Mouse (Mus musculus) liver, postnatal 0 days (tissue): Measurements from ENCODE around the gene Gfpt2. TPM values are rescaled to one million over a fixed set of nuclear protein-coding genes. Genes with fewer than 3 reads are reported as not detected.

Experiments used
- ATAC-seq: fragments of 200-750 bp; cut with Nextera tagmentation; 2 replicates; pipeline ENCODE4 v1.8.0; 2017; ENCODE audit warnings: mild to moderate bottlenecking, moderate library complexity
- DNase-seq: peaks from one replicate; pipeline ENCODE4 v3.0.0-alpha.2; 2016
- H3K27ac ChIP-seq: fragments of 300-500 bp; sonication (generic); 2 replicates; pipeline ENCODE4 v1.5.1; 2014; ENCODE audit warnings: antibody characterized with exemption, moderate library complexity, mild to moderate bottlenecking, low read depth
- H3K27me3 ChIP-seq: fragments of 300-500 bp; sonication (generic); 2 replicates; pipeline ENCODE4 v1.6.1; 2014; ENCODE audit warnings: low read length, control low read depth, mixed read lengths; ENCODE audit not compliant: insufficient read depth
- H3K36me3 ChIP-seq: fragments of 300-500 bp; sonication (generic); replicated peaks from 2 replicates; pipeline ENCODE4 v1.6.1; 2014; ENCODE audit warnings: mild to moderate bottlenecking, control low read depth, low read length, moderate library complexity, mixed read lengths; ENCODE audit not compliant: insufficient read depth
- H3K4me1 ChIP-seq: fragments of 300-500 bp; sonication (generic); 2 replicates; pipeline ENCODE4 v1.6.1; 2014; ENCODE audit warnings: antibody characterized with exemption, mild to moderate bottlenecking, control low read depth; ENCODE audit not compliant: insufficient read depth
- H3K4me2 ChIP-seq: fragments of 300-500 bp; sonication (generic); 2 replicates; pipeline ENCODE4 v1.6.1; 2014; ENCODE audit warnings: low read depth, mild to moderate bottlenecking, low read length, moderate library complexity, mixed read lengths
- H3K4me3 ChIP-seq: fragments of 300-500 bp; sonication (generic); 2 replicates; pipeline ENCODE4 v1.5.1; 2014; ENCODE audit warnings: low read depth, low read length
- H3K9ac ChIP-seq: fragments of 300-500 bp; sonication (generic); replicated peaks from 2 replicates; pipeline ENCODE4 v1.6.1; 2014; ENCODE audit warnings: mild to moderate bottlenecking, moderate library complexity
- H3K9me3 ChIP-seq: fragments of 300-500 bp; sonication (generic); 2 replicates; pipeline ENCODE4 v1.6.1; 2016; ENCODE audit warnings: mild to moderate bottlenecking, control low read depth, low read length, mixed read lengths
- CTCF ChIP-seq: sonication (generic); IDR thresholded peaks from 2 replicates; pipeline ENCODE4 v1.5.1; 2016; ENCODE audit warnings: antibody characterized with exemption, low read depth
- EP300 ChIP-seq: IDR thresholded peaks from 2 replicates; pipeline ENCODE4 v1.6.1; 2016; ENCODE audit warnings: antibody characterized with exemption, low read depth, mild to moderate bottlenecking
- WGBS: fragments of 180-500 bp; shearing (Covaris S2); extraction: QIAGEN DNeasy Blood & Tissue Kit; methylation state at CpG from one replicate; pipeline ENCODE4 v1.1.7; 2014; ENCODE audit not compliant: insufficient replicate concordance; 5-methylcytosine and 5-hydroxymethylcytosine counted together
- polyA plus RNA-seq: library from polyadenylated mRNA; unstranded; fragments of >200 nt; fragmentation: Nextera tagmentation; extraction: Ambion mirVana; gene quantifications from 2 replicates; pipeline ENCODE4 v1.2.1, GENCODE M21; 2015

Gene Gfpt2
- polyA plus RNA-seq, 1 experiment from 2014 or later = 0.81 TPM

DNA sequence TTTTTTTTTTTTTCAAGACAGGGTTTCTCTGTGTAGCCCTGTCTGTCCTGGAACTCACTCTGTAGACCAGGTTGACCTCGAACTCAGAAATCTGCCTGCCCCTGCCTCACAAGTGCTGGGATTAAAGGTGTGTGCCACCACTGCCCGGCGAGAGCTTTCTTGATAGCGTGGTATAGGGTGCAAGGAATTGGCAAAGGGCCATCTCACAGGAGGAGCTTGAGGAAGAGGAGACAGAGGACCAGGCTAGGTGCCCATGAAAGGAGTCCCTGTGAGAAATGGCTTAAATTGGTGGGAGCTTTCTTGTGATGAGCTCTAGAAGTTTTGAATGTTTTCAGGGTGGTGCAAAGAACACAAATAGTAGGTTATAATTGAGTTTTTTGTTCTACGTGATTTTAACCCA is 25.2 kb upstream of the Gfpt2 start:
- ATAC-seq = no peak

DNA sequence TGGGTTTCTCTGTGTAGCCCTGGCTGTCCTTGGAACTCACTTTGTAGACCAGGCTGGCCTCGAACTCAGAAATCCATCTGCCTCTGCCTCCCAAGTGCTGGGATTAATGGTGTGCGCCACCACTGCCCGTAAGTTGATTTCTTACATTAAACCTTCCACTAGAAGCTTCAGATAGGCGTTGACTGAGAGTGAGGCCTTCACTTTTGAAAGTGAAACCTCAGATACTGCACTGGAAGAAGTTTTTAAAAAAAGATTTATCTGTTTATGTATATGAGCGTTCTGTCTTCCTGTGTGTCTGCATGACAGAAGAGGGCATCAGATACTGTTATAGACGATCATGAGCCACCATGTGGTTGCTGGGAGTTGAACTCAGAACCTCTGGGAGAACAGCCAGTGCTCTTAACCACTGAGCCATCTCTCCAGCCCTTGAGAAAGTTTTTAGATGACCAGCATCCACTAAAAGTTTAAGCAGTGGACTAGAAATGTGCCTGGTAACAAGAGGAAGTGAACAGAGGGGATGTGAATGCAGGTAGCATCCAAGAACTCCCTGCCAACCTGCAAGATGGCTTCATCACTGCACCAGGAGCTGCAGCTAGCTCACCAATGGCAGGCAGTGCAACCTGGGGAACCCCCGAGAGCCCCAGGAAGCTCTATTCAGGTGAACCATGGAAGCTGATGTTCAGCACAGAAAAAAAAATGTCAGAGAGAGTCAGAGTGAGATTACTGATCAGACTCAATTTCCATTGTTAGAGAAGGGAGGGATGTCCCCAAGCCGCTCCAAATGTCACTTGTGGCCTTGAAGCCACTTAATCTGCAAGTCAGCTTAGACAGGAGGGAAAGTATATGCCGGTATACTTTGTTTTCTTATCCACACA is 23.1 kb upstream of the Gfpt2 start:
- DNase-seq = no peak
- no peaks in the 10 kb centered on the region for H3K9me3 ChIP-seq
- no peak overlapping the region for H3K27ac ChIP-seq
- peaks cover 3% of the 10 kb centered on the region; the same call in 1 of the 2 replicates for H3K4me1 ChIP-seq
- H3K36me3 ChIP-seq = no peaks in the 10 kb centered on the region
- H3K4me3 ChIP-seq = no peak overlapping the region
- no peak overlapping the region for H3K9ac ChIP-seq
- WGBS = 57% methylated on average over 9 of the region's 9 CpGs
- TF ChIP-seq EP300 = no peak
- no peak for TF ChIP-seq CTCF
- no peak for ATAC-seq
- H3K27me3 ChIP-seq = no peaks in the 10 kb centered on the region
- no peak overlapping the region for H3K4me2 ChIP-seq

More for the DNA sequence above, 25.2 kb upstream of the Gfpt2 start:
- no peak for DNase-seq
- WGBS = 69% methylated on average over 5 of the region's 5 CpGs
- Histone ChIP-seq H3K4me1 (peaks cover 11% of the 10 kb centered on the region; the same call in 1 of the 2 replicates), H3K27ac (no peak overlapping the region), H3K27me3 (no peaks in the 10 kb centered on the region), H3K4me2 (no peak overlapping the region), H3K9me3 (no peaks in the 10 kb centered on the region), H3K9ac (no peak overlapping the region), H3K4me3 (no peak overlapping the region), H3K36me3 (no peaks in the 10 kb centered on the region)
- no peak for TF ChIP-seq EP300
- no peak for TF ChIP-seq CTCF

DNA sequence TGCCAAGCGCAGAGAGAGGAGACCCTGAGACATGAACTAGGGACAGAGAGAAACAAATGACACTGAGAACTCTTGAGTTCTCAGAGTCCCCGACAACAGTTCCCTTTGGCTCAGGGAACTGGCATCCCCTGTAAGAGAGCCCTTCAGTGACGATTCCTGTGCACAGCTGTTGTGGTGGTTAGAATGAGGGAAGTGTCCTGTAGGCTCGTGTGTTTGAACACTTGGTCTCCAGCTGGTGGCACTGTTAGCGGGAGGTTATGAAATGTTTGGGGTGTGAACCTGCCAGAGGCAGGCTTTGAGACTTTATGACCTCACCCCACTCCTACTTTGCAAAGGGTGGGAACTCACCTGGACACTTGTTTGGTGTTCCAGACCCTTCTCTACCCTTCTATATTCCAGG is 21.7 kb upstream of the Gfpt2 start:
- Histone ChIP-seq H3K9me3 (no peaks in the 10 kb centered on the region), H3K4me3 (no peak overlapping the region), H3K36me3 (no peaks in the 10 kb centered on the region), H3K27me3 (no peaks in the 10 kb centered on the region), H3K9ac (no peak overlapping the region), H3K4me1 (no peaks in the 10 kb centered on the region), H3K4me2 (no peak overlapping the region), H3K27ac (no peak overlapping the region)
- TF ChIP-seq EP300 (no peak), CTCF (peak; percentile 47)
- peak; percentile 21 for DNase-seq
- no peak for ATAC-seq
- WGBS = 28% methylated on average over 5 of the region's 5 CpGs

DNA sequence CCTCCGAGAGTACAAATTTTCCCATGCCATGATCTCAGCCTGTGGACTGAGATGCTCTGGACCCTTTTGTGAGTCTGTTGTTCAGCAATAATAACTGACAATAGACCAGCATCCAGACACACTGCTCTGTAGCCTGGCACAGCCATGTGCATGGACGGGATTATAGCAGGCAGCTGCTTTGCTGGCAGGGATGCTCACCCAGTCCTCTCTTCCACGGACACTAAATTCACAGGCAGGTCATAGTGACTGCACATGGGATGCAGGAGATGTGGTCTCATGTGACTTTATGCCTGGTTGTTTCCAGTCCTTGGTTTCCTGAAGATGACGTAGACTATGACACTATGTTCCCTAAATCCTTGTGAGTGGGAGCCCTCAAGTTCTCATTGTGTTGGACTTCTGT is 19.1 kb upstream of the Gfpt2 start:
- 72% methylated on average over 4 of the region's 4 CpGs for WGBS

DNA sequence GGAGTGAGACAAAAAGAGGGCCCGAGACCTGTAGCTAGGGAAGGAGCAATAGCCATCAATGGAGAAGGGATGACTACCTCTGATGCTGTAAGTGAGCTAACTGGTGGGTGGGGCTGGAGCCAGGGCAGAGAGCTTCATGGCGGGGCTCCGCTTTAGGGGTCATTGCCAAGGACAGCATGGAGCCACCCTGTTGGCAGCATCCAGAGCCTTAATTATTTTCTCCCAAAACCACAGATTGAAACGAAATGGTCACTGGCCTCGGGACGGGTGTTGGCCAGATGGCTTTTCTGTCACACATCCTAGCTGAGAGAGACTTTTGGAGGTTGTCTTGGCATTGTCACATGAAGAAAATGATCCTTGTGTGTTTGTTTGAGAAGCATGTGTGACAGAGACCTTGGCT is 15.1 kb upstream of the Gfpt2 start:
- ATAC-seq (no peak), DNase-seq (no peak)
- Histone ChIP-seq H3K9me3 (no peaks in the 10 kb centered on the region), H3K4me1 (no peaks in the 10 kb centered on the region), H3K27ac (no peak overlapping the region), H3K4me3 (no peak overlapping the region), H3K36me3 (no peaks in the 10 kb centered on the region), H3K9ac (no peak overlapping the region), H3K27me3 (no peaks in the 10 kb centered on the region), H3K4me2 (no peak overlapping the region)
- 88% methylated on average over 6 of the region's 6 CpGs for WGBS
- no peak for TF ChIP-seq CTCF
- TF ChIP-seq EP300 = no peak

More for the DNA sequence above, 19.1 kb upstream of the Gfpt2 start:
- H3K4me1 ChIP-seq = no peaks in the 10 kb centered on the region
- no peaks in the 10 kb centered on the region for H3K9me3 ChIP-seq
- no peak overlapping the region for H3K27ac ChIP-seq
- H3K4me2 ChIP-seq = no peak overlapping the region
- no peak overlapping the region for H3K9ac ChIP-seq
- TF ChIP-seq EP300 (no peak), CTCF (no peak)
- DNase-seq (no peak), ATAC-seq (no peak)
- no peak overlapping the region for H3K4me3 ChIP-seq
- no peaks in the 10 kb centered on the region for H3K27me3 ChIP-seq
- H3K36me3 ChIP-seq = no peaks in the 10 kb centered on the region

DNA sequence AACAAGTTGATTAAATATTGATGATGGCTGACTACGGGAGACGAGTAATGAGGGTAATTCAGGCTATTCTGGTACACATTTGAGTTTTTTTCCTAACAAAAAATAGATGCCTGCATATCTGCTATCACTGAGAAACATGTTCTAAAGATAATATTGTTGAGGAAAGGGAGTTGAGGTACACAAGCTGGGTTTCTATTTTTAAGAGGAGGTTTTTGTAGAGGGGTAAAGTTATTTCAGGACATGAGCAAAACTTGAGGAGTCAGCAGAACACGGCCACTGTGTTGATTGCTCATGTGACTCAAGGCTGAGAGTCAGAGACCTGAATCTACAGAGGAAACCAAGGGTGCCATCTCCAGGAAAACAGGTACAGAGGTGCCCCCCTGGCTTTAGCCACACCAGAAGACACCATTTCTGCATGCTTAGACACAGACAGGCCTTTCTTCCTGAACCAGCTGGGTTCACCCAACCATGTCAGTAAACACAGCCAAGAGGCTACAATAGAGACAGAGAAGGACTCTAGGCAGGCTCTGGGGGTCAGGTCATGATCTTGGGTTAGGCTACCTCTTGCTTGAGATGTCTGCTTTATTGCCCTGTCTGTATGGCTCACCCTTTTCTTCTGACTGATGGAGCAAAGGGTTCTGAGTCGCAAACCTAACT is 13.7 kb upstream of the Gfpt2 start:
- Histone ChIP-seq H3K27ac (peak overlapping the region; percentile 44; the same call in 1 of the 2 replicates), H3K9me3 (no peaks in the 10 kb centered on the region), H3K4me1 (no peaks in the 10 kb centered on the region), H3K4me2 (no peak overlapping the region), H3K4me3 (no peak overlapping the region), H3K27me3 (no peaks in the 10 kb centered on the region), H3K36me3 (no peaks in the 10 kb centered on the region), H3K9ac (no peak overlapping the region)
- no peak for ATAC-seq
- no peak for DNase-seq
- WGBS = 62% methylated on average over 4 of the region's 4 CpGs
- no peak for TF ChIP-seq CTCF
- TF ChIP-seq EP300 = no peak
